Mouse (Mus musculus) neural tube, embryonic 13.5 days (tissue): ENCODE data around the gene Gm47841. TPM values are rescaled to one million over a fixed set of nuclear protein-coding genes. Genes with fewer than 3 reads are reported as not detected.

Experiments
- ATAC-seq: fragments of 200-750 bp; cut with Nextera tagmentation; 2 replicates; pipeline ENCODE4 v1.8.0; 2017; ENCODE audit warnings: low read depth, mild to moderate bottlenecking, moderate TSS enrichment, moderate library complexity
- H3K27ac ChIP-seq: fragments of 300-500 bp; sonication (generic); replicated peaks from 2 replicates; pipeline ENCODE4 v1.5.1; 2015; ENCODE audit warnings: moderate library complexity, mild to moderate bottlenecking, inconsistent platforms
- H3K27me3 ChIP-seq: fragments of 300-500 bp; sonication (generic); 2 replicates; pipeline ENCODE4 v1.6.1; 2015; ENCODE audit warnings: mild to moderate bottlenecking, inconsistent platforms
- H3K36me3 ChIP-seq: fragments of 300-500 bp; sonication (generic); 2 replicates; pipeline ENCODE4 v1.6.1; 2015; ENCODE audit warnings: mild to moderate bottlenecking, inconsistent platforms
- H3K4me1 ChIP-seq: fragments of 300-500 bp; sonication (generic); replicated peaks from 2 replicates; pipeline ENCODE4 v1.6.1; 2015; ENCODE audit warnings: inconsistent platforms
- H3K4me2 ChIP-seq: fragments of 300-500 bp; sonication (generic); 2 replicates; pipeline ENCODE4 v1.6.1; 2015; ENCODE audit warnings: inconsistent platforms, mild to moderate bottlenecking, moderate library complexity
- H3K4me3 ChIP-seq: fragments of 300-500 bp; sonication (generic); 2 replicates; pipeline ENCODE4 v1.5.1; 2015; ENCODE audit warnings: mild to moderate bottlenecking, inconsistent platforms
- H3K9ac ChIP-seq: fragments of 300-500 bp; sonication (generic); 2 replicates; pipeline ENCODE4 v1.6.1; 2015; ENCODE audit warnings: moderate library complexity, mild to moderate bottlenecking, inconsistent platforms
- H3K9me3 ChIP-seq: fragments of 300-500 bp; sonication (generic); 2 replicates; pipeline ENCODE4 v1.6.1; 2016; ENCODE audit warnings: inconsistent platforms
- WGBS: fragments of 180-500 bp; shearing (Covaris S2); methylation state at CpG from one replicate; pipeline ENCODE4 v1.1.7; 2015; 5-methylcytosine and 5-hydroxymethylcytosine counted together
- polyA plus RNA-seq: library from polyadenylated mRNA; unstranded; fragments of >200 nt; fragmentation: Nextera tagmentation; extraction: Ambion mirVana; gene quantifications from 2 replicates; pipeline ENCODE4 v1.2.1, GENCODE M21; 2015

The Gm47841 gene
- polyA plus RNA-seq: not detected in 2 replicates

DNA sequence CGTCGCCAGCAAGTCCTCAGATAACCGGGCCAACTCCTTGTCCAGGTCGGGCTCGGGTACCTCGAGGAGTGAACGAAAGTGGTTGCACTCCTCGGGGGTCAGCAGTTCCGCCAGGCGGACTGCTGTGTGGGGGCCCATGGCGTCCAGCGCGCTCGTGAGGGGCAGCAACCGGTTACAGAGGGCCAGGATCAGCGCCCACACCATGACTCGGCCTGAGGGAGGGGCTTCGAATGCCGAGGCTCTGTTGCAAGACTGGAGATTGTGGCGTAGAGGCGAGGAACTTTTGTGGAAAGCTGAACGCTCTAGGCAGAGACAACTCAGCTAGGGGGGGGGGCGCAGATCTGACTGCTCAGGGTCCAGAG is at the start of gene Gm47841:
TSS of gene Gm47841 (minus strand) at position 204 of the 362 bp plus-strand sequence.
- H3K27ac ChIP-seq: no peak within 1 kb of the TSS
- no peak for ATAC-seq
- H3K4me3 ChIP-seq: peak within 1 kb of the TSS; percentile 46

DNA sequence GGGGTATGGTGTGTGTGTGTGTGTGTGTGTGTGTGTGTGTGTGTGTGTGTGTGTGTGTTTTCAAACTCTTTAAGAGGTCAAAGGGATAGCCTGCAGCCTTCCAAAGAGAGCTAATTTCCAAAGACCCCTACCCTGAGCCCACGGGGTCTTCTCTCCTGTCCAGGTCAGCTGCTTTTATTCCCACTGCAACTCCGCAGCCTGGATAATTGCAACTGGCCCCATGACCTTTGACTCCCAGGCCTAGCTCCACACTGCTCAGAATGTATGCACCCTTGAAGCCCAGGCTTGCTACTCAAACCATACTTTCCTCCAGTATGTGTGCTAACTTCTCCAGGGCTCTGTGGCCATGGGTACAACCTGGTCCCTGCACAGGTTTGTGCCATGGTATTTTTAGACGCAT is 48.2 kb upstream of the Gm47841 start:
- no peaks in the 10 kb centered on the region for H3K9me3 ChIP-seq
- H3K4me1 ChIP-seq: peaks cover 57% of the 10 kb centered on the region
- H3K27me3 ChIP-seq: peaks cover 6% of the 10 kb centered on the region; the same call in 1 of the 2 replicates
- no peaks in the 10 kb centered on the region for H3K36me3 ChIP-seq
- WGBS: 52% methylated on average over 3 of the region's 3 CpGs
- H3K27ac ChIP-seq: no peak overlapping the region
- no peak overlapping the region for H3K9ac ChIP-seq
- H3K4me3 ChIP-seq: no peak overlapping the region
- no peak for ATAC-seq
- no peak overlapping the region for H3K4me2 ChIP-seq

More for the DNA sequence above, at the start of gene Gm47841:
- H3K9ac ChIP-seq: peak within 1 kb of the TSS; percentile 77
- H3K27me3 ChIP-seq: peaks cover 93% of the 10 kb centered on the region
- H3K36me3 ChIP-seq: no peaks in the 10 kb centered on the region
- 3% methylated on average over 23 of the region's 23 CpGs for WGBS
- H3K4me2 ChIP-seq: peak within 1 kb of the TSS; percentile 98
- no peaks in the 10 kb centered on the region for H3K9me3 ChIP-seq
- H3K4me1 ChIP-seq: peaks cover 28% of the 10 kb centered on the region

DNA sequence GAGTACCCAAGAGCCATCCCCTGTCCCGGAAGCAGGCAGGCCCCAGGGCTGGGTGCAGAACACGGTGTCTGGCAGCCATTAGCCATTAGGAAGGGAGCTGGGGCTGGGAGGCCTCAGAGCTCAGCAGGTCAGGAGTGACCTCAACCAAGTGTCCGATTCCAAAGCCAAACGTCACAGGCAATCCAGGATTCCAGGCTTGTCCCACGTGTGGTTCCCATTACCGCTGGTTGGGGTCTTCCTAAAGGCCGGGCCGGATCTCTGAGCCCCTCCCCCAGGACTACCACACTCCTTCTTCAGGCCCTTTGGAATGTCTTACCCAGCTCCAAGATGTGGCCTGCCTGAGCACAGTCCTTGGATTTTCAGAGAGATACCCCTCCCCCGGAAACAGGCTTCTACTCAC is 47.8 kb upstream of the Gm47841 start:
- Histone ChIP-seq H3K9me3 (no peaks in the 10 kb centered on the region), H3K27me3 (peaks cover 6% of the 10 kb centered on the region; the same call in 1 of the 2 replicates), H3K36me3 (no peaks in the 10 kb centered on the region), H3K9ac (no peak overlapping the region), H3K4me2 (no peak overlapping the region), H3K4me1 (peaks cover 57% of the 10 kb centered on the region), H3K4me3 (no peak overlapping the region), H3K27ac (no peak overlapping the region)
- WGBS: 53% methylated on average over 9 of the region's 9 CpGs
- no peak for ATAC-seq

DNA sequence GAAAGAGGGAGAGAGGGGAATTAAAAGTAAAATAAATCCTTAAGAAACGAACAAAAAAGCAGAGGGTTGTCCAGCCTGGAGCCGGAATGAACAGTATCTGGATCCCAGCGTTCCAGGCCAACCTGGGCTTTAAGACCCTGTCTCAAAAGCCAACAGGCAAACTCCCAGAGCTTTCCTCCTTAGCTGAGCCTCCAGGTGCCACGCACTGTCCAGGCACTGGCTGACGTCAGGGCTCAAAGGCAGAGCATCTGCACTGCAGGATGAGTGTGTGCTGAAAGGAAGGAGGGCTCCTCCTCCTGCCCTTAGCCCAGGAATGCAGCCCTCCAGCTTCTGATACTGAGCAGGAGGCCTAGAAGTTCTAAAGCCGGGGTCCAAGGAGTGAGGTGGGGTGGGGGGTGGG is 46.8 kb upstream of the Gm47841 start:
- H3K9me3 ChIP-seq: no peaks in the 10 kb centered on the region
- H3K9ac ChIP-seq: no peak overlapping the region
- peaks cover 54% of the 10 kb centered on the region for H3K4me1 ChIP-seq
- 37% methylated on average over 6 of the region's 6 CpGs for WGBS
- no peaks in the 10 kb centered on the region for H3K36me3 ChIP-seq
- peaks cover 6% of the 10 kb centered on the region; the same call in 1 of the 2 replicates for H3K27me3 ChIP-seq
- no peak for ATAC-seq
- H3K27ac ChIP-seq: peak overlapping the region; percentile 85
- no peak overlapping the region for H3K4me2 ChIP-seq
- H3K4me3 ChIP-seq: no peak overlapping the region

DNA sequence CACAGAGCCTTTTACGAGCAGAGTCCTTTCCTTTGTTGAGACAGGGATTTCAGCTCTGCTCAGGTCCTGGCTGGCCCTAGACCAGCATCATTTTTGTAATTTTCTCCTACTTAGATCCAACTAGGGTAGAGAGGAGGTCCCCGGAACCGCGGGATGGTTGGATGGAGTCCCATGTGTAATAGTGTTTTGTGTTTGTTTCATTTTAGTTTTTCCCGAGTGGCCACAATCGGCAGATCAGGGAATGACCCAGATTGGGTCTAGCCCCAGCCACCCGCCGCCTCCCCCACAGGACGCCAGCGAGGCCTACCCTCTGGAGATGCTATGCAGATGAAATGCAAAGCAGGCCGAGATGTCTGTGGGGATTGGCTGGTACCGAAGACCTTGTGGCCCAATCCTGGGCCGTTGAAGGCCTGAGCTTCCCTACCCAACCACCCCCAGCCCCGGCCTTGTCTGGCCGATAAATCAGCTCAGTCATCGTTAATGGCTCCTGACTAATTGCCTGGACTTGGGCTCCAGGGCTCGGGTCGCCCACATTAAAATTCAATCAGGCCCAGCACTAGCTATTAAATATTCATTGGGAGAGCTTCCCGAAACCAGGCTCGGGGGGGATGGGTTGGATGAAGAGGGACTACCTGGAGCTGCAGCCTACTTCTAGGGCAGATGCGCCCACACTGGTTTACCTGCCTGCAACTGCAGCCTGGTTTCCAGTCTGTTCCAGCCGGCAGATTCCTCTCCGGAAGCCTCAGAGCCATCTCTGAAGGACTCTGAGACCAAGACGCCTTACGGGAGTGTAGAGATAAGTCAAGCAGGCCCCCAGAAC is 45.8 kb upstream of the Gm47841 start:
- H3K9me3 ChIP-seq: no peaks in the 10 kb centered on the region
- H3K4me2 ChIP-seq: peak overlapping the region; percentile 27
- no peak overlapping the region for H3K9ac ChIP-seq
- peaks cover 6% of the 10 kb centered on the region; the same call in 1 of the 2 replicates for H3K27me3 ChIP-seq
- H3K4me1 ChIP-seq: peaks cover 52% of the 10 kb centered on the region
- H3K36me3 ChIP-seq: no peaks in the 10 kb centered on the region
- no peak overlapping the region for H3K4me3 ChIP-seq
- peak; percentile 91 for ATAC-seq
- 6% methylated on average over 25 of the region's 25 CpGs for WGBS
- peak overlapping the region; percentile 85 for H3K27ac ChIP-seq

DNA sequence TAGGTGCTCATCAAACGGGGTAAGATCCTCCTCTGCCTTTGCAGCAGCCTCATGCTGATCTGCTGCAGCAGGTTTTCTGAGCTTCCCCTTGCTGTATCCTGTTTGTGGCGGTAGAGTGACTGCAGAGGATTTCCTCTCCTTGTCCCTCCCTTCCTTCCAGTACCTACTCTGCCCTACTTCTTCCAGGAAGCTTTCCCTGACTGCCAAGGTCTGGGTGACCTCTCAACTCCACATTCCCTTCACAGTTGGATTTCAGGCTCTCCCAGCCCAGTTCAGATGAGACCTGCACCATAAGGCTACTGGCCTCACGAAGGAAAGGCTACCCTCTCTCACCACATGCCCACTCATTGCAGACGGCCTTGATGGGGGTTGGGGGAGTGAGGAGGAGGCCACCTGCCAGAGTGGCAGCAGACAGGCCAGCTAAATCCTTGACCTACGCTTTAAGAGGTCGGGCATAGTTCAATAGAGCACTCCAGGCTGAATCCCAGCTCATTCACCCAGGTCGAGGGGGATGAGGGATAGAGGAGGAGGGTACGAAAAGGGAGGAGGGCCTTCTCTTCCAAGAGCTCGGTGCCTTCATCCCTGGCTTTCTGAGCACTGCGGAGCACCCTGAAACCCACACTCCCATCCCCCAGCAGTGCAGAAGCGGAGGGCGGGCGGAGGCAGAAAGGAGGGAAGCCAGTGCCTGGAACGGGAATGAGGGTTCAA is 45.1 kb upstream of the Gm47841 start:
- Histone ChIP-seq H3K27ac (peak overlapping the region; percentile 85), H3K4me2 (peak overlapping the region; percentile 27), H3K36me3 (no peaks in the 10 kb centered on the region), H3K4me3 (no peak overlapping the region), H3K27me3 (peaks cover 6% of the 10 kb centered on the region; the same call in 1 of the 2 replicates), H3K9me3 (no peaks in the 10 kb centered on the region), H3K9ac (0 out of 2 replicates have a peak overlapping the region, but pooled peaks have one; percentile 27), H3K4me1 (peaks cover 45% of the 10 kb centered on the region)
- 22% methylated on average over 14 of the region's 14 CpGs for WGBS
- peak; percentile 57 for ATAC-seq

DNA sequence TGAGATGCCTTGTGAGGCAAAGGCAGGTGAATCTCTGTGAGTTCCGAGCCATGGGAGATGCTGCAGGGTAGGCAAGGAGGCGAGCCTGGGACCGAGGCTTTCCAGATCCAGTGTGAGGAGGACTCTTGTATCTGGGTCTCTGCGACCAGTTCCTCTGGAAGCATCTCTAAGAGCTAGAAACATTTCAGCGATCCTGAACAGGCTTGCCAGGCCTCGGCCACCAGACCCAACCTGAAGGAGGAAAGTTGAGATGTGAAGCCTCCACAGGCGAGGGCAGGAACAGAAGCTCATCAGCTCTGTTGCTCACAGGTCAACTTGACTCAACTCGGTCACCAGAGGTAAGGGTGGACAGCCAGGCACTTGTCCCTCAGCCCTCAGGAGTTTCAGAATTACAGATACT is 44.4 kb upstream of the Gm47841 start:
- ATAC-seq: no peak
- Histone ChIP-seq H3K4me1 (peaks cover 42% of the 10 kb centered on the region), H3K4me3 (no peak overlapping the region), H3K9me3 (no peaks in the 10 kb centered on the region), H3K27ac (peak overlapping the region; percentile 85), H3K27me3 (peaks cover 6% of the 10 kb centered on the region; the same call in 1 of the 2 replicates), H3K9ac (no peak overlapping the region), H3K4me2 (no peak overlapping the region), H3K36me3 (no peaks in the 10 kb centered on the region)
- 94% methylated on average over 8 of the region's 8 CpGs for WGBS

DNA sequence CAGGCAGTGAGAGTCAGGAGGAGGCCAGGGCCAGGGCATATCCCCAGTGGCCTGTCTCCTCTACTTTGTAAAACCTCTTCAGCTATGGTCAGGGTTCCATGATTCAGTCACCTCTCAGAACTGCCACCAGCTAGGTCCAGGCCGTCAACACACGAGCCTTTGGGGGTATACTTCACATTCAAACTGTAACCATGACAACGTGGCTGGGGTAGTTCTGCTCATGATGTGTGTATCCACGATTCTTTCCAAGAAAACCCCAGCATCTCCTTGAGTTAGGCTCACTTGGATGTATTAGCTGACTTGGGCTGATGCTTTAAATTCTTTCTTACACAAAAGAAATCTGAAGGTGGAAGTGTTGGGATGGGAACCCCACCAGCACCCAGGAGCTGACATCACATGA is 41.1 kb upstream of the Gm47841 start:
- no peak overlapping the region for H3K9ac ChIP-seq
- H3K4me1 ChIP-seq: peaks cover 23% of the 10 kb centered on the region
- WGBS: 34% methylated on average over 4 of the region's 4 CpGs
- H3K4me2 ChIP-seq: no peak overlapping the region
- 0 out of 2 replicates have a peak, but pooled peaks cover 5% of the 10 kb centered on the region for H3K27me3 ChIP-seq
- no peak for ATAC-seq
- no peaks in the 10 kb centered on the region for H3K36me3 ChIP-seq
- H3K9me3 ChIP-seq: no peaks in the 10 kb centered on the region
- no peak overlapping the region for H3K4me3 ChIP-seq
- H3K27ac ChIP-seq: no peak overlapping the region; the same call in 1 of the 2 replicates

DNA sequence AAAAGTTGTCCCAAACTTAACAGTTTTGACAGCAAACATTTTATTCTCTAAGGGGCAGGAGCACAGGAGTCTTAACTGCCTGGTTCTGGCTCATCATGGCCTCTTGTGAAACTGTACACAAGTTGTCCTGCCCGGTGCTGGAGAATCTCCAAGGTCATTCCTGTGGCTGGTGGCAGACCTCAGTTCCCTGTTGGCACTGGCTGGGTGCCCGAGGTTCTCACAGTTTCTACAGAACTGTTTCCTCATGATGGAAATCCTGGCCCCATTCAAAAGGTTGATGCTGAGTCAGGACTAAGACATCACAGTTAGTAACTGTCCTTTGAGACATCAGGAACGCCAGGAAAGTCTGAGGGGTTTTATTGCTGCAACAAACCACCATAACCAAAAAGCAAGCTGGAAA is 39.8 kb upstream of the Gm47841 start:
- peaks cover 10% of the 10 kb centered on the region for H3K4me1 ChIP-seq
- no peaks in the 10 kb centered on the region for H3K9me3 ChIP-seq
- H3K4me2 ChIP-seq: no peak overlapping the region
- WGBS: 63% methylated on average over 3 of the region's 3 CpGs
- H3K4me3 ChIP-seq: no peak overlapping the region
- no peak overlapping the region for H3K9ac ChIP-seq
- H3K27me3 ChIP-seq: 0 out of 2 replicates have a peak, but pooled peaks cover 5% of the 10 kb centered on the region
- H3K27ac ChIP-seq: no peak overlapping the region
- H3K36me3 ChIP-seq: no peaks in the 10 kb centered on the region
- ATAC-seq: no peak

DNA sequence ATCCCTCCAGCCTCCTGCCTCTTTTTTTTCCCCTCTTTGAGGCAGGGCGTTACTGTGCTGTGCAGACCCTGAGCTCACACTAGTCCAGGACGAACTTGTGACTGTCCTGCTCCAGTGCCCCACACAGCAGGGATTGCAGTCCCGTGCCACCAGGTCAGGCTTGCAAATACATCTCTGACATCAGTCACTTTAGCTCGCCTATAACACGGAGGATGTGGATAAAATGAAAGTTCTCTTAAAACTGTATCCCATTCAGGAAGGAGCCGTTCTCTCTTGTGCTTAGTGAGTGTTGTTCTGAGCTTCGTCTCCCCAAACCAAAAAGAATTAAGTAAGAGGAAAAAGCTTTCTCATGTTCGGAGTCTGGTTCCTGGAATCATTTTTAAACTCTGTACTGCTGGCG is 39.3 kb upstream of the Gm47841 start:
- Histone ChIP-seq H3K27ac (no peak overlapping the region), H3K4me3 (no peak overlapping the region), H3K9me3 (no peaks in the 10 kb centered on the region), H3K4me2 (no peak overlapping the region), H3K27me3 (0 out of 2 replicates have a peak, but pooled peaks cover 5% of the 10 kb centered on the region), H3K9ac (no peak overlapping the region), H3K36me3 (no peaks in the 10 kb centered on the region), H3K4me1 (peaks cover 9% of the 10 kb centered on the region)
- ATAC-seq: no peak
- WGBS: 74% methylated on average over 9 of the region's 9 CpGs

DNA sequence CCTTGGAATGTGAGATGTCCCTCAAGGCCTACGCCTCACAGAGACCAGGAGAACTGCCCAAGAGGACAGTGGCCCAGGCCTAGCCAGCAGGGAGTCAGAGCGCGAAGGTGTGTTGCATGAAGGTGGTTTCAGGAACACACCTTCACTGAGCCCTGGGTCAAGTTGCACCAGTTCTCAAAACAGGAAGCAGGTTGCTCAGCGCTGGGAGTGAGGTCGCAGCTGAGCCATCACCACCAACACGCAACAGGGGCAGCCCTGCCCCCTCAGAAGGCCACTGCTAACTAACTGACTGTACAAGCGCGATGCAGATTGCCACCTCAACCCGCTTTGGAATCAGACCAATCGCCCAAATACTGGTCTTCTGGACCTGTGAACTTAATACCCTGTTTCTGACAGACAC is 37.3 kb upstream of the Gm47841 start:
- Histone ChIP-seq H3K27ac (no peak overlapping the region), H3K4me3 (no peak overlapping the region), H3K9ac (no peak overlapping the region), H3K9me3 (no peaks in the 10 kb centered on the region), H3K36me3 (no peaks in the 10 kb centered on the region), H3K4me1 (peaks cover 26% of the 10 kb centered on the region), H3K27me3 (0 out of 2 replicates have a peak, but pooled peaks cover 5% of the 10 kb centered on the region), H3K4me2 (no peak overlapping the region)
- WGBS: 85% methylated on average over 10 of the region's 10 CpGs
- ATAC-seq: no peak

DNA sequence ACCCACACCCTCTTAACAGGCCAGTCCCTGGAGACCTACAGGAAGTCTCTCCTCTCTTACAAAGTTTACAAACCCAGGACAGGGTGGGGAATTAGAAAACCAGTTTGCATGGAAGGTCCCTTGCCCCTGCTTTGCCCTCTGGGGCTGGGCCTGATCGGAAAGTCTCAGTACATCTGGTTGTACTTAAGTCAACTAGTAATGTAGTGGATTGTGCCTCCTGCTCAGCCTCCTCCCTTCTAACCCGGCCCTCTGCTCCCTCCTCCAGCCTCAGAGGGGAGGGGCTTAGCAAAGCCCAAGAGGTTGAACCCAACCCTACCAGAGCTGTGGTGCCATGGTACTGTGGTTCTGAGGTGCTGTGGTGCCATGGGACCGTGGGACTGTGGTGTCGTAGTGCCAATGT is 35.0 kb upstream of the Gm47841 start:
- 0 out of 2 replicates have a peak, but pooled peaks cover 5% of the 10 kb centered on the region for H3K27me3 ChIP-seq
- H3K4me2 ChIP-seq: no peak overlapping the region
- no peak overlapping the region for H3K4me3 ChIP-seq
- H3K9me3 ChIP-seq: no peaks in the 10 kb centered on the region
- WGBS: 54% methylated on average over 4 of the region's 4 CpGs
- no peak overlapping the region for H3K27ac ChIP-seq
- peaks cover 38% of the 10 kb centered on the region for H3K4me1 ChIP-seq
- no peaks in the 10 kb centered on the region for H3K36me3 ChIP-seq
- no peak overlapping the region for H3K9ac ChIP-seq
- no peak for ATAC-seq
